Mouse (Mus musculus) spleen, adult 2 months (tissue): ENCODE measurements around the gene Tprg.

Experiments used
- CTCF ChIP-seq: fragments of 200-500 bp; IDR thresholded peaks from 2 replicates; pipeline ENCODE4 v1.5.1; 2011; ENCODE audit warnings: mild to moderate bottlenecking, inconsistent platforms; ENCODE audit not compliant: insufficient read depth, insufficient read length, insufficient replicate concordance; ENCODE audit errors: extremely low read depth
- POLR2A ChIP-seq: fragments of 200-500 bp; IDR thresholded peaks from 2 replicates; pipeline ENCODE4 v1.6.1; 2011; ENCODE audit warnings: low read depth, low read length, inconsistent platforms

DNA sequence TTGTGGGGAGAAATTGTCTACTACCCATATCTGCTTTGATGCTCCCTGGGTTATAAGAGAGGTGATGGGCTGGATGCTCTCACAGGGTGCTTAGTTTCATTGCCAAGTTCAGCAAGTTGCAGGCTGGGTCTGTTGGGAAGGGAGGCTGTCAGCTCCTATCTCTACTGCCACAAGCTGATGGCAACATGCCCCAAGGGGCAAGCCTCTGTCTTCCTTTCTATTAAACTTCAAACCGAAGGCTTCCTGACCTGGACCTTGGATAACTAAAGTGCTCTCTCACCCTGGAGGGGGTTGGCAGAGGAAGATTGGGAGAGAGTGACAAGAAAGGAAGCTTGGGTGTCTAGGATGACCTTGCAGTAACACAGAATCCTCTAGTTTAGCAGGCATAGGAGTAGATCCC lies 108.1 kb downstream of the Tprg start:
- TF ChIP-seq POLR2A, result no peak
- TF ChIP-seq CTCF, result no peak
